Mouse (Mus musculus): ENCODE measurements around the gene Dars. TPM values are rescaled to one million over a fixed set of nuclear protein-coding genes. Genes with fewer than 3 reads are reported as not detected.

Gene Dars
- polyA plus RNA-seq, 1 experiment from 2014 or later: 164 TPM

DNA sequence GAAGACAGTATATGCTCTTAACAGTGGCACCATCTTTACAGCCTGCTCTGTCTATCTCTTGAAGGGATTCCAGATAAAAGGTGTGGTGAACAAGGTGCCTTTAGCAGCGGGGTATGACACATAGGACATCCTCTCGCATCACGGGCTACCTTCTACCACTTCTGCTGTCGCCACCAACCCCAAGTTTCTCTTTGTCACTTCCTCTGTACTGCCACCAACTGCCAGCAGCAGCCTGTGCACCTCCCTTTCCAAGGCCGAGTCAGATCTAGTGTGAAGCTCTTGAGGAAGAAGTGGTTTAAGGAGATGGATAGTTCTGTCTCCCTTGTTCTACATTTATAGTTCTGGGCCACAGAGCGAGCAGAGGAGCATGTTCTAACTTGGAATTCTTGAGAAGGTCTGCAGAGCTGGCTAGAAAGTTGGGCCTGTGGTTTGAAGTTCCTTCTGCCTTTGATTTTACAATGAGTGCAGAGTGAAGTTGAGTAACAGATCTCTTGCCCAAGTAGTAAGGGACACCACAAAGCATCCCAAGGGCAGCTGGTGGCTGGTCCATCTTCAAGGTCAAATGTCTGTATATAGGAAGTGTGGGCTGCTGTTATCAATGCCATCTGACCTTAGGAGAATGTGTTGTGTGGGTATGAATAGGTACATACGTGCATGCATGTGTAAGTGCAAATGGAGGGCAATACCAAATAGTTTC lies 30.2 kb upstream of the Dars start:
- no peak for ATAC-seq (ENCODE audit: low FRiP score)

DNA sequence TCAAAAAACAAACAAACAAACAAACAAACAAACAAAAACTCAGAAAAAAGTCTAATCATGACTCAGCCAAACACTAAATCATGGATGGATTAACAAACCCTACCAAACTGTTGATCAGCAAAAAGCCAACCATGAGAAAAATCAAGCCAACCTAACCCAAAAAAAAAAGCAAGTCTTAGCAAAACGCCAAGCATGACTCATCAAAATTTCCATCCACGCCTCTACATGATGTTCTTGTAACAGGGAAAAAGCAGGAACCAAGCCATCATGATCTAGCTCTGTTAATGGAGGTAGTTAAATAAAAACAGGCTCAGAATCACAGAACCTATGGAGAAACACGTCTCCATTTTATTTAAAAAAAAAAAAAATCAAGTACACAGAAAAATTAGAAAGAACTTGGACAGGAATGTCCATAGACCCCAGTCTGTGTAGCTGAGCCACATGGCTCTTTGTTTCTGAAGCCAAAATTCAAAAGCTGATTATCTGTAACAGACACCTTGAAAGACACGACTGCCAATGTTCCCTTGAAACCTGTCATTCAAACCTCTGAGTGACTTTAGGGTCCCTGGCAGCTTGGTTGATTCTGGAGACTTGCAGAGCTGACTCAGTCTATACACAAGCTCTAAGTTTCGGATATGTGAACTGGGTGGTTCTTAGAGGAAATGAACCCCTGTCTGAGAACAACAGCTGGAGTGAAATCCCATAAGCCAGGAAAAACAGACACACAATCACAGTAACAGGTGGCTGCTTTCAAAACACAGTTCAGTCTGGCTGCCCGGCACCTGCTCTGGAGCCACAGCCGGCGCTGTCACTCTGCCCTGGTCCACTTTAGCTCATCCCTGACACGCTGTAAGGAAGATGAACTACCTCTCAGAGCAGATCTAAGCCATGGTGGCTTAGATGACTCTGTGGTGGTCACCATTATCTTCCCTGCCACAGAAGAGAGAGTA lies 27.0 kb upstream of the Dars start:
- ATAC-seq (ENCODE audit: low FRiP score): no peak
- H3K9me3 ChIP-seq: no peaks in the 10 kb centered on the region
- H3K4me1 ChIP-seq: peaks cover 12% of the 10 kb centered on the region
- no peak overlapping the region for H3K27ac ChIP-seq
- H3K9ac ChIP-seq: no peak overlapping the region
- no peak overlapping the region for H3K4me3 ChIP-seq (replicated peaks)
- WGBS: 77% methylated on average over 9 of the region's 9 CpGs
- H3K27me3 ChIP-seq: peaks cover 6% of the 10 kb centered on the region; the same call in 1 of the 2 replicates
- H3K36me3 ChIP-seq (replicated peaks): no peaks in the 10 kb centered on the region
- no peak overlapping the region for H3K4me2 ChIP-seq

More for the DNA sequence above, 30.2 kb upstream of the Dars start:
- WGBS: 82% methylated on average over 7 of the region's 7 CpGs
- Histone ChIP-seq H3K4me1 (no peaks in the 10 kb centered on the region), H3K9me3 (no peaks in the 10 kb centered on the region), H3K4me3 (replicated peaks) (no peak overlapping the region), H3K4me2 (no peak overlapping the region), H3K27me3 (peaks cover 6% of the 10 kb centered on the region; the same call in 1 of the 2 replicates), H3K27ac (no peak overlapping the region), H3K9ac (no peak overlapping the region), H3K36me3 (replicated peaks) (no peaks in the 10 kb centered on the region)

DNA sequence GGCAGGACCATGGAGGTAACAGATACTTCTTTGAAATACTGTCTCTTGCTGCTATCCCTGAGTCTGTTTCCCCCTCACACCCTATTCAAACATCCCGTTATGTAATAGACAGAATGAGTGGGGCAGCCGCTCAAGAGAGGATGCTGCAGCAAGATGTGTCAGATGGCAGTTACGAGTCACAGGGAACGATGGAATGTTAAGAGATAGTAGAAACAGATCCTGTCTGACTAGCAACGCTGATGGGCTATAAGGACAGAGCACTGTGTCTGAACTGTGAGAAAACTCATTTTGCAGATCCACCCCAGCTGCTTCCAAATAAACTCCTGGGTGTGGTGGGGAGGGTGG lies 23.9 kb upstream of the Dars start:
- H3K4me1 ChIP-seq: peaks cover 12% of the 10 kb centered on the region
- H3K27ac ChIP-seq: no peak overlapping the region

DNA sequence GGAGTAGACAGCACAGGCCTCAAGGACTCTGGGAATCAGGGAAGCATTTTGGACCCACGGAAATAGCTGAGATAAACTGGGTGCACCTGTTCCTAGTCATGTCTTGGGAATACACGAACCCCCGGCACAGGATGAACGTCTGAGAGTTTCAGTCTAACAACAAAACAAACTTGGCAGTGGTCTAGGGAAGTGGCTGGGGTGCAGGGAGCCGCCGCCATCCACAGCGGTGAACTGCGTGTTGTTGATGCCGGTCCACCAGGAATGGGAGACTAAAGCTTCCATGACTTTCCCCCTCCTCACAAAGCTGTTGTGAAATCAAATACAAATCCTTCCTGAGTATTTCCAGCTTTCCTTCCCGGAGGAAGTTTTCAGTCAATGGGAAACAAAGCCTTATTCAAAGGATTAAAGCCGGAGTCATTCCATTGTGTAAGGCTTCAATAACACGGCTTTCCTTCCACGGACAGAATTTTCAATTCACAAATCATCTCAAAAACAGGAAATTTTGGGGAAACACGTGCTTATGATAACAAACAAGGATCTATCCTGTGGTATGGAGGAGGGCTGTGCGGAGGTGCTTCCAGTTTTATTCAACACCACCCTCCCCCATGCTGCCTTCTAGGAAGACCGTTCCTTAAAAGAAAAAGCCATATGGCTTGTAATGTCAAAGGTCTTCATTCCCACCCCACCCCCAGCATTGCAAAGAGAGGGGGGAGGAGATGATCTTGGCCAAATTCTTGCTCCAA lies 23.4 kb upstream of the Dars start:
- Histone ChIP-seq H3K4me2 (peak overlapping the region; percentile 9; the same call in 1 of the 2 replicates), H3K4me1 (peaks cover 12% of the 10 kb centered on the region), H3K36me3 (replicated peaks) (no peaks in the 10 kb centered on the region), H3K9ac (no peak overlapping the region), H3K4me3 (replicated peaks) (no peak overlapping the region), H3K9me3 (no peaks in the 10 kb centered on the region), H3K27ac (no peak overlapping the region), H3K27me3 (no peaks in the 10 kb centered on the region; the same call in 1 of the 2 replicates)
- ATAC-seq (ENCODE audit: low FRiP score): peak; percentile 33; the same call in 1 of the 2 replicates
- 20% methylated on average over 16 of the region's 16 CpGs for WGBS

More for the DNA sequence above, 23.9 kb upstream of the Dars start:
- no peaks in the 10 kb centered on the region for H3K9me3 ChIP-seq
- H3K4me3 ChIP-seq (replicated peaks): no peak overlapping the region
- H3K36me3 ChIP-seq (replicated peaks): no peaks in the 10 kb centered on the region
- WGBS: 43% methylated on average over 5 of the region's 5 CpGs
- no peak overlapping the region for H3K9ac ChIP-seq
- ATAC-seq (ENCODE audit: low FRiP score): peak; percentile 17; the same call in 1 of the 2 replicates
- H3K27me3 ChIP-seq: no peaks in the 10 kb centered on the region; the same call in 1 of the 2 replicates
- no peak overlapping the region for H3K4me2 ChIP-seq

DNA sequence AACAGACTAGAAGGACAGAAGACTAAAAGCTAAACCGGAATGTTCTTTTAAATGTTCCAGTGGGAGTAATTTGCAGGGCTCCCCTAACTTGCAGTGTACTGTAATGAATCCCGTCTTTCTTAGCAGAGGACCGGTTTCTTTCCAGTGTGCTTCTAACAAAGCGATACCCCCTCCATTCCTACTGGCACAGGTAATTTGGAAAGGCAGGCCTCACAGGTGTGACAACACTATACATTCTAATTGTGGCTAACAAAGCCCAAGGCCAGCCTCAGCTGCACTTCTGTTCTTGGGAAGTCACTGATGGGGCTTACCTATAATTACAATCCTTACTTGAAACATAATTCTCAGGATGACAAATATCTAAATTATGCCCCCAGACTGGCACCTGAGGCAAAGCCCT lies 22.4 kb upstream of the Dars start:
- no peak overlapping the region for H3K4me2 ChIP-seq
- no peaks in the 10 kb centered on the region for H3K9me3 ChIP-seq
- no peak for ATAC-seq (ENCODE audit: low FRiP score)
- 90% methylated on average over 4 of the region's 4 CpGs for WGBS
- no peaks in the 10 kb centered on the region for H3K36me3 ChIP-seq (replicated peaks)
- peaks cover 3% of the 10 kb centered on the region; the same call in 1 of the 2 replicates for H3K27me3 ChIP-seq
- peaks cover 12% of the 10 kb centered on the region for H3K4me1 ChIP-seq
- no peak overlapping the region for H3K9ac ChIP-seq
- no peak overlapping the region for H3K27ac ChIP-seq
- no peak overlapping the region for H3K4me3 ChIP-seq (replicated peaks)

DNA sequence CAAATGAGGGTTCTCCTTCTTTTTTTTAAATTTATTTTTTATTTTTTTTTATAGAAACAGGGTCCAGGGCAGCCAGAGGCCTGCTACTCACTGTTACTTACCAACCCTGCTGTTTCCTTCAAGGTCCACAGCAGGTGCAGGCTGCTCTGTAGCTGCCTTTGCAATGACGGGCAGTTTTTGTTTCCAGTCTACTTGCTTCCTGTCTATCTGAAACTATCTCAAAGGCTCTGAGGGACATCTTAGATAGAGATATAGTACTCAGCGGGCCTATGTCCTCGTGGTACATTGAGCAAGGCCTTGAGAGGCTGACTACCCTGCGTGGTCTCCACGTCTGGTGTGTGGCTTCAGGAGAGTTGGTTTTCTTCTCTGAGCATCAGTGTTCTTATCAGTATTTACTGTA lies 21.4 kb upstream of the Dars start:
- ATAC-seq (ENCODE audit: low FRiP score): no peak
- H3K9me3 ChIP-seq: no peaks in the 10 kb centered on the region
- H3K4me2 ChIP-seq: no peak overlapping the region
- H3K4me1 ChIP-seq: peaks cover 12% of the 10 kb centered on the region
- H3K27me3 ChIP-seq: peaks cover 3% of the 10 kb centered on the region; the same call in 1 of the 2 replicates
- no peak overlapping the region for H3K9ac ChIP-seq
- 93% methylated on average over 5 of the region's 5 CpGs for WGBS
- H3K27ac ChIP-seq: no peak overlapping the region
- no peaks in the 10 kb centered on the region for H3K36me3 ChIP-seq (replicated peaks)
- no peak overlapping the region for H3K4me3 ChIP-seq (replicated peaks)

DNA sequence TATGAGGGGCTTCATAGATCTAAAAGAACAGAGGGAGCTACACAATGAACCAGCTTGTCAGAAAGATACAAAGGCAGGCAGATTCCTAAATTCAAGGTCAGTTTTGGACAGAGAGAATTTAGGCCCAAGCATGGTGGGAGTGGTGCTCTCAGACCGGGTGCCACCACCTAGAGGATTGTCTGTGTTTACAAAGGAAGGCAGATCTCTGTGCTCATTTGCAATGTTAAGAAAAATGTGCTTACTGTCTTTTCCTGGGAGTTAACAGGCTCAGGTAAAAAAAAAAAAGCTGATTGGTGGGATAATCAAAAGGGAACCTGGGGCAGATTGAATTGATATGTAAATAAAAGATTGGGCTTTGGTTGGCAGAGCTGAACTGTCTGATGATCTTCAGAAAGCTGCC lies 20.1 kb upstream of the Dars start:
- ATAC-seq (ENCODE audit: low FRiP score): no peak
- no peak overlapping the region for H3K27ac ChIP-seq
- WGBS: 41% methylated on average over 1 of the region's 1 CpGs
- H3K4me3 ChIP-seq (replicated peaks): no peak overlapping the region
- peaks cover 3% of the 10 kb centered on the region; the same call in 1 of the 2 replicates for H3K27me3 ChIP-seq
- H3K36me3 ChIP-seq (replicated peaks): no peaks in the 10 kb centered on the region
- no peak overlapping the region for H3K9ac ChIP-seq
- peaks cover 12% of the 10 kb centered on the region for H3K4me1 ChIP-seq
- H3K4me2 ChIP-seq: no peak overlapping the region
- no peaks in the 10 kb centered on the region for H3K9me3 ChIP-seq

DNA sequence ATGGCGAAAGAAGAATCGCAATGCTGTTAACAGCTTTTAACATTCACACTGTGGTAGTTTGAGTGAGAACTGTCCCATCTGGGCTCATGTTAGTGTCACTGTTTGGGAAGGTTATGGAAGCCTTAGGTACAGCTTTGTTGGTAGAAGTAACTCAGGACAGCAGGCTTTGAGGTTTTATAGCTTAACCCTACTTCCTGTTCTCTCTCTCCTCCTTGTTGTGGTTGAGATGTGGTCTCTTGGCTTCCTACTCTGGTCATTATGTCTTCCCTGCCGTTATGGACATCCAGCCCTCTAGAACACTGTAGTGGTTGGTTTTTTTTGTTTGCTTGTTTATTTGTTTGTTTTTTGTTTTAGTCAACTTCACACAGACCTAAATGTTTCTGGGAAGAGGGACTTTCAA lies 18.8 kb upstream of the Dars start:
- Histone ChIP-seq H3K27ac (no peak overlapping the region), H3K4me2 (no peak overlapping the region), H3K9ac (no peak overlapping the region), H3K4me3 (replicated peaks) (no peak overlapping the region), H3K4me1 (peaks cover 9% of the 10 kb centered on the region), H3K9me3 (no peaks in the 10 kb centered on the region), H3K27me3 (peaks cover 3% of the 10 kb centered on the region; the same call in 1 of the 2 replicates), H3K36me3 (replicated peaks) (no peaks in the 10 kb centered on the region)
- WGBS: 91% methylated on average over 3 of the region's 3 CpGs
- no peak for ATAC-seq (ENCODE audit: low FRiP score)

DNA sequence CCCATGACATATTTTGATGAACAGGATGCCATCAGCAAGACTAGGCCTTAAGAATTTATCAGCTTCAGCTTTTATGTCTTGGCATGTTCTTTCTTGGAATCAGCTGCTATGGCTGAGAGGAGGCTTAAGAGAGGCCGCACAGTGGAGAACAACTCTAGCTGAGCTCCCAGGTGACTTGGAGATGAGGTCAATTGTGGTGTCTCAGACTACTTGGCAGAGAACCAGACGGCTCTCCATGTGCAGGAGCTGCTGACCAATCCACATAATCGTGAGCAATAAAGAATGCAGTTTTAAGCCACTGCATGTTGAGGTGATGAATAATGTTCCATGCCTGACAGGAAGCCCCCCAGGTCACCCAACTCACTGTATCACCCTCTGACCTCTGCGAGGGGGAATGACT lies 18.4 kb upstream of the Dars start:
- Histone ChIP-seq H3K9me3 (no peaks in the 10 kb centered on the region), H3K9ac (no peak overlapping the region), H3K27me3 (peaks cover 3% of the 10 kb centered on the region; the same call in 1 of the 2 replicates), H3K4me1 (peaks cover 4% of the 10 kb centered on the region), H3K27ac (no peak overlapping the region), H3K4me2 (no peak overlapping the region), H3K36me3 (replicated peaks) (no peaks in the 10 kb centered on the region), H3K4me3 (replicated peaks) (no peak overlapping the region)
- 87% methylated on average over 4 of the region's 4 CpGs for WGBS
- no peak for ATAC-seq (ENCODE audit: low FRiP score)

DNA sequence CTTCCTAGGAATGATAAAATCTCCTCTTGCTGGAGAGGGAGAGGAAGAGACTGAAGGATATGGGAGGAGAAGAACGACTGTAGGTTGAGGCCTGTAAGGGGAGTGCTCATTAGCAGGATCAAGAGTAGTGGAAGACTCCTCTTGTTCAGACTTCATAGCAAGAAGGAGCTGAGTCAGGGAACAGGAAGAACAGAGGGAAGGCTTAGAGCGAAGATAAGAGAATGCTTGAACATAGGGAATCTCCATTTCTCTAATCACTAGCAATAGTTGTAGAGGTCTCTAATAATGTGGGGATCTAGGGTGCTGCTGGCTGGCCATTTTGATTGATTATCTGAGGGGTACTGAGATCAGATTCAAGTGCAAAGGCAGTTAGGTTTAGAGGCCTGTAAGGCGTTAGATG lies 7.8 kb upstream of the Dars start:
- no peaks in the 10 kb centered on the region for H3K9me3 ChIP-seq
- H3K36me3 ChIP-seq (replicated peaks): no peaks in the 10 kb centered on the region
- no peak overlapping the region for H3K4me2 ChIP-seq
- no peaks in the 10 kb centered on the region for H3K4me1 ChIP-seq
- no peak for ATAC-seq (ENCODE audit: low FRiP score)
- no peak overlapping the region for H3K9ac ChIP-seq
- H3K4me3 ChIP-seq (replicated peaks): no peak overlapping the region
- H3K27me3 ChIP-seq: no peaks in the 10 kb centered on the region
- WGBS: 84% methylated on average over 3 of the region's 3 CpGs
- no peak overlapping the region for H3K27ac ChIP-seq

DNA sequence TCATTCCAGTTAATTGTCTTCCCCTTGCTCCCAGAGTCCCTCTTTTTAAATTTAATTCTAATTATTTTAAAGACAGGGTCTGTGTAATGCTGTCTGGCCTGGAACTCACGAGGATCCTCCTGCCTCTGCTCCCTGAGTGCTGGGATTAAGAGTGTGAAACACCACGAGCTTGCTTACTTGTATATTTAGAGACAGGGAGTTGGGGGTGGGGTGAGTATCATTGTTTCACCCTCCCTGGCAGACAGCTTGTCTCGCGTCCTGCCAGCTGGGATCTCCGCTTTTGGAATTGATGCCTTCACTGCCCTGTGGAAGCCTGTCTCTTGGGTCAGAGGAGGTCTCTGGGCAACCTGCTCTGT lies 343 bp upstream of the Dars start:
- peaks cover 10% of the 10 kb centered on the region for H3K36me3 ChIP-seq (replicated peaks)
- no peak overlapping the region for H3K9ac ChIP-seq
- 0 out of 2 replicates have a peak, but pooled peaks cover 2% of the 10 kb centered on the region for H3K4me1 ChIP-seq
- no peaks in the 10 kb centered on the region for H3K9me3 ChIP-seq
- peak overlapping the region; percentile 87 for H3K4me3 ChIP-seq (replicated peaks)
- ATAC-seq (ENCODE audit: low FRiP score): peak; percentile 50; the same call in 1 of the 2 replicates
- no peaks in the 10 kb centered on the region for H3K27me3 ChIP-seq
- H3K4me2 ChIP-seq: peak overlapping the region; percentile 61; the same call in 1 of the 2 replicates
- 51% methylated on average over 5 of the region's 5 CpGs for WGBS
- no peak overlapping the region for H3K27ac ChIP-seq

DNA sequence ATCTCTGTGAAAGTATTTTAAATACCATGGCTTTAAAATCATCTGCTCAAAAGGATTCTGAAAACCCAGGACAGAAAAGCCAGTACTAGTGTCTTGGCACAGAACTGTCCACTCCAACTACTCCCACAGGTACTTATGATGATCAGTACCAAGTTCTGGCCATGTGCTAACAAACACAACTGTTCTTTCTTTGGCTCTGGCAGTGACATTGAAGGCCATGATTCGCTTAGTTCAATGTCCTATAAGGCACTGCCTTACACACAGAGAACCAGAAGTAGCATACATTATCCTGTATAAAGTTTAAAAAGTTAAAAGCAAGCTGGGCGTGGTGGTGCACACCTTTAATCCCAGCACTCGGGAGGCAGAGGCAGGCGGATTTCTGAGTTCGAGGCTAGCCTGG lies 6.0 kb downstream of the Dars start:
- Histone ChIP-seq H3K27ac (no peak overlapping the region), H3K4me2 (no peak overlapping the region), H3K9me3 (no peaks in the 10 kb centered on the region), H3K36me3 (replicated peaks) (peaks cover 20% of the 10 kb centered on the region), H3K4me1 (peaks cover 12% of the 10 kb centered on the region), H3K27me3 (no peaks in the 10 kb centered on the region), H3K9ac (no peak overlapping the region), H3K4me3 (replicated peaks) (no peak overlapping the region)
- WGBS: 99% methylated on average over 5 of the region's 5 CpGs
- ATAC-seq (ENCODE audit: low FRiP score): no peak

Data from forebrain, embryonic 12.5 days (tissue).